Mouse (Mus musculus) right cerebral cortex, adult 2 months (tissue): ENCODE data around the gene Gnai3.

Source experiments
- DNase-seq, 2 experiments: peaks; one replicate each; pipeline ENCODE4 v3.0.0; 2021 to 2022; ENCODE audit warnings: low spot score in 2 of 2

Gene Gnai3

DNA sequence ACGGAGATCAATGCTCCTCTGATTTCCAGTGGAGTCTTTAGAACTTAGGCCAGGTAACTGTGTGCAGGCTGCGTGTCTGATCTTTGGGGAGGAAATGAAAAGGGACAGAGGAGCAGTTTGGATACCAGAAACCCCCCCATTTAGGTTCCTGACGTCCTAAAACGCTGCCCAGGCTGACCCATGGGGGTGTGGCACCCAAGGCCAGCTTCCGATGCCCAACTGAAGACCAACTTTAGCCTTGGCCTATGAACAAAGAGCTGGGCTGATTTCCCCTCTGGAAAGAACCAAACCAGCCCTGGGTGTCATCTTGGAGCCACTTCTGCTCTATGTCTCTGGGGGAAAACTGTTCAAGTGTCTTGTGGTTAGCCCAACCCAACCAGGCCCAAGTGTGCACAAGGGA is 18.1 kb upstream of the Gnai3 start:
- DNase-seq: no peak

DNA sequence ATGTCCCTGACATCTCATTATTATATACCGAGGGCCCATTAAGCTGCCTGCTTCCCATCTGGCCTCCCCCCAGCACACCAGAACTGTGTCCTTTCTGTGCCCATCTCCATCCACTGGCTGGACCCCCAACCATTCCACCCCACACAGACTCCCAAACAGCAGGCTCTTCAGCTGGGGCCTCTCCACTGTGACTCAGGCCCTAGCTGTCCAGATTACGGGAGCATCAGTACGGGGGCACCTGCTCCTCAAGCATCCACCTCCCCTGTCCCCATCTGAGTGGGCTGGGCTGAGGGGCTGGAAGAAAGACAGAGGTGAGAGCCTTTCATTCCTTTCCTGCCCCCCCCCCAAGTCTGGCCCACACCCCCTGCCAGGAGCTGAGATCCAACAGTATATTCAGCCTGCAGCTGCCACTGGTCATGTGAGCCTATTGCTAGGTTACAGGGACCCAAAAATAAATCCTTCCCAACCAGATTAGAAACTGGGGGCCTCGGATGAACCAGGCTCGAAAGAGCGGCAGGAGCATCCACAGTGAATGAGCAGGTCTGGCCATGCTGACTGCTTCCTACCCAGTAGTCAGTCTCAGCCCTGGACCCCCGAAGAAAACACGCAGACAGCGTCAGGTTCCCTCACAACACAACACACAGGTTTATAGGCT is 12.6 kb upstream of the Gnai3 start:
- peak; percentile 67 to 74 for DNase-seq

DNA sequence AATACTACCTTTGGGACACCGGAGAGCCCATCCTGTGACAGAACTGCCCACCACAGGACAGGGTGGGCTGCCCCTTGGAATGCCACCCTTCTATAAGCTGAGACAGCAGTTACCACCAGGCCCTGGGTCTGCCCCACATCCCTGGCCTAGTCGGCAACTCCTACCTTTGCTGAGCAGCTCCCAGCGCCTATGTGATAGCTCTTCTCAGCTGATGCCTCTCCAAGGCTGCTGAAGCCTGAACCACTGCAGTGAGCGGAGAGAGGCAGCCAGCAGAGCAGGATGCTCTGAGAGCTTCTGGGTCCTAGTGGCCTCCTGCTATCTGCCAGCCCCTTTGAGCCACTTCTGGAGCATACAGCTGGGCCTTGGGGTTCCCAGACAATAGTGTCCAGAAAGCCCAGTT is 8.7 kb upstream of the Gnai3 start, which contains the start of gene Gpr61:
Gene Gpr61 (minus strand): TSS at position 227 of the 400 bp plus-strand sequence.
- DNase-seq: peak; percentile 80 to 81

DNA sequence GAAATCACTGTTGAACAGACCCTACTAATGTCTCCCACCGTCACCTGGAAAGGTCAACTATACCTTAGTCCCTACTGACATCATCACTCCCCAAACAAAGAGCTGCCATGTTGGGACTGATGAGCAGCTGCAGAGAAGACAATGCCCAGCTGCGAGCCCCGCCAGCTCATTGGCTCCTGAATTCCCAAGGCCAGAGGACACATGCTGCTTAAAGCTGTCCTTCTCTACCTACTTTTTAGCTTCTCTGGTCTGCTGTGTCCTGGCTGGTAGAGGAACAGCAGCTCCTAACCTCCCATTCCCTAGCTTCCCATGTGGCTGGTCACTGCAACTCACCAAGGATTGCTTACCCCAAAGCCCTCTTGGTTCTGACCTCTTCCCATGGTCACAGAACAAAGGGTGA is 6.3 kb upstream of the Gnai3 start:
- no peak for DNase-seq

DNA sequence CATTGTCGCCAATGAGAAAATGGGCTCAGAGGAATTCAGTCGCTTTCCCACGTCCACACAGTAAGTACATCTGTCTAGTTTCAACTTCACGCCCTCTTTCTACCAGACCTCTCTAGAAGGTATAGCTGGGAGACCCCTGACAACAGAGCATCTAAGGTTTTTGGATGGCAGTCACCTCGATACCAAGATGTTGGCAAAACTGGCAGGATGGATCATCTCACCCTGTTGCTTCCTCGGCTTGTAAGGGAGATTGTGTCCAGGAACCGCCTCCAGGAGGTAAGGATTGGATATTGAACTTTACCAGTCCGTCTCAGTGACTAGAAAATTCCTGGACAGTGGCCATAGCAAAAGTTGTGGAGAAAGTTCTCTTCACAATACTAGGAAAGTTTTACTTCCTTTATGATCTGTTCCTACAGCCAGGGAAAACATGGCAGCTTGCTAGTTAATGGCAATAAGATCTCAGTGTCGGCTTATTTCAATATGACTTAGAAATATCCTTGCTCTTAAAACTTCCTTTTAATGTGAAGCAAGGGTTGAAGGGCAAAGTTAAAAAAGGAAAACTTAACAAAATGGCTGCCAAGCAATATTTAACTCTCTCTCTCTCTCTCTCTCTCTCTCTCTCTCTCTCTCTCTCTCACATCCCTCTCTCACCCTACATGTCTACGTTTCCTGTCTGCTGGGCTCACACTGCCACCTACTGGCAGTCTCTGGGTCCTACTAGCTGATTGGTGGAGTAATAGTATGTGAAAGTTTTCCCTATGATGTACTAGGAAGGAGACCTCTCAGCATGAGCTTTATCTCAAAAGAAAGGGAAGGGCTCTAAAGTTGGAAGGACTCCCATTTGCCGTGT is 1.7 kb upstream of the Gnai3 start:
- DNase-seq: peak; percentile 92 to 94

DNA sequence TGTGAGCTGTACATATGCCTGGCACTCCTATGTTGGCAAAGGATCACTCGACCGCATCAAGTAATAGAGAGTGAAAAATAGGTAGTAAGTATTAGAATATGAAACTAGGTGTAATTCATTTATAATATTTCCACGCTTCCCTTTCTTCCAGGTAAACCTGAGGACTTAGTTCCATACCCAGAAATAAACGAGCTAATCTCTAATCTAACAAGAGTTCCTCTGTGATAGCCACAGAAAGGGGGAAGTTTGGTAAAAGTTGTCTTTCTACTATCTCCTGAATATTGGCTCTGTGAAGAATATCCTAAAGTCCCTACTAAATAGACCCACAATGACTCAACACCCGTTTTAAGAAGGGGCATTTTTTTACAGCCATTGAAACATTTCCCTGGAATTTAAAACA is 725 bp upstream of the Gnai3 start:
- DNase-seq: no peak

DNA sequence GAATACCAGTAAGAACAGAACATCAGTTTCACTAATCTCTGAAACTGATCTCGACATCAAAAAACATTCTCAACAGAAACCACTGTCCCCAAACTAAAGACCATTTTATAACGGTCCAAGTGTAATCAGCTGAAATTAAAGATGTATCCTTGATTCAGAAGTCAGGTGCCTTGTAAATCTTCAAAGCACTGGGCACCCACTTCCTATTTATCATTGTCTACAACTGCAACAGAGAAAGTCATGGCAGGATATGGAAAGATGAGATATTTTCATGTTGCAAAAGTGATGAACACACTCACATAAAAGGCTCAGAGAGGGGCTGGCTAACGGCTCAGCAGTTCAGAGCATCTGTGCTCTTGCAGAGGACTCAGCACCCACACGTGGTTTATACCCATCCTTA is 5.2 kb downstream of the Gnai3 start:
- no peak for DNase-seq

DNA sequence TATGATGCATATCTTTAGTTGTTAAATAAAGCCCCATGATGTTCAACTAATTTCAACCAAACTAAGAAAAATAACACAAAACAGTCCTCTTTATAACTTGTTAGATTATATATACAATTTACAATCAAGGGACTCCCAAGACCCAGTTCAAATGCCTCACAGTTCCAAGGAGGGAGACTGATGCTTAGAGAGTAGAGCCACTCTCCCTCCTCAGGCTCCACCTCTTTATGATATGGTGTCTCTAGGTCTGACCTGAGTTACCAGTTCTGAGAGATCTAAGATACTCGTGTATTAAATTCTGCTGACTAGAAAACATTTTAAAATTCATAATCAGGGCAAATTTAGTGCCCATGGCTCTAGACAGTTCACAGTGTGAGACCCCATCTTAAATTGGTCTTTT is 6.8 kb downstream of the Gnai3 start:
- no peak for DNase-seq

DNA sequence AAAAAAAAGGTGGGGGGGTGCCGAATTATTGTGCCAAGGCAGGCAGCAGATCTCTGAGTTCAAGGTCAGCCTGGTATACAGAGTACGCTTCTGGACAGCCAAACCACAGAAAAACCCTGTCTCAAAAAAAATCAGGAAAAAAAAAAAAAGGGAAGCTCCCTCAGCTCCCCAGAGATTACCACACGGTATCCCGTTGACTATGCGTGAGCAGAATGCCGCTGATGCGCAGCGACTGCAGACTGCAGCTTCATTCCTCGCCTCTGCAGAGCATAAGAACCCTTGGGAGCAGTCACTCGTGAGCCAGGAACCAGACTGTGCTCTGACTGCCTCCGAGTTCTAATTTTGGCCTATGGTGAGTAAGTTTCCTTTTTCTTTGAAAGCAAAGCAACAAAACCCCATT is 11.2 kb downstream of the Gnai3 start:
- peak; percentile 68 to 79 for DNase-seq

DNA sequence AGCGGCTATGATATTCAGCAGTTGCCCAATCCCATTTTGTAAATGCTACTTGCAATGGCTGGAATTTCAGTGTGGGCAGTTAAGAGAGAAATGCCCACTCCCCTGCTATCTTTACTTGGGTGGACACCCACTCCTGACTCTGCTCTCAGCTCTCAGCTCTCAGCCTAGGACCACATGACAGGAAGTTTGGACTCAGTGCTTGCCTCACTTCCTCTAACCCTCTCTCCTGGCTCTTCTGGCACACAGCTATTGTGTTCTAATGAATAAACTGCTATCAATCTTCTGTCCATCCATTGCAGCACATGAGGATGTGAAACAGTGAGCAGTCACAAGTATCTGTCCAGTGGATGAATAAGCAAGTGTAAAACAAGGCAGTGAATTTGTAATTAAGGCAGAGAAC is 13.5 kb downstream of the Gnai3 start:
- DNase-seq: no peak

DNA sequence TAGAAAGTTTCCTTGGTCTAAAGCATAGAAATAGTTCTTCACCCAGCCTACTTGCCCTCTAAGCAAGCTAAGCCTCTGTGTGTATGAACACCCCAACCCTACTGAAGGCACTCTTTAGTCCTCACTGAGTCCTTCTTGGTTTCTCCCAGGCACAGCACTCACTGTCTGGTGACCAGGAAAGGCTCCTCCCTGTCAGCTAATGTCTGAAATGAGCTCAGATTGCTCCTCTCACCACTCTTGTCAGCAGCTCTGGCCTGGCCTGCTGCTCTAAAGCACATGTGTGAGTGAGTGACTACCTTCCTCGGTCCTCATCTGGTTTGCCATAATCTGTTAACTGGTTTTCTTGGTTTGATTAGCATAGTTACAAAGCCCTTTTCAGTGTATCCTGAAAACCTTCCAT is 14.1 kb downstream of the Gnai3 start:
- no peak for DNase-seq

DNA sequence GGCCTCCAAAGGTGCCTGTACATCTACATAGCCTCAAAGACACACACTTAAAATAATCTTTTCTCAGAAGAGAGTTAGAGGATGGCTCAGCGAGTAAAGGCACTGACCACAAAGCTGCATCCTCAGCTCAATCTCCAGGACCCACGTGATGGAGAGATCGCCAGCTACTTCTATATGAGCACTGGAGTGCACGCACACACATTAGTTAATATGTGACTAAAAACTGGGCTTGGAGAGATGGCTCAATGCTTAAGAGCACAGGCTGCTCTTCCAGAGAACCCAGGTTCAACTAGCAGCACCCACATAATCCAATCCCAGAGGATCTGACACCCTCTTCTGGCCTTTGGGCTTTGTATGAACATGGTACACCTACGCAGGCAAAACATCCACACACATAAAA is 14.7 kb downstream of the Gnai3 start:
- no peak for DNase-seq

DNA sequence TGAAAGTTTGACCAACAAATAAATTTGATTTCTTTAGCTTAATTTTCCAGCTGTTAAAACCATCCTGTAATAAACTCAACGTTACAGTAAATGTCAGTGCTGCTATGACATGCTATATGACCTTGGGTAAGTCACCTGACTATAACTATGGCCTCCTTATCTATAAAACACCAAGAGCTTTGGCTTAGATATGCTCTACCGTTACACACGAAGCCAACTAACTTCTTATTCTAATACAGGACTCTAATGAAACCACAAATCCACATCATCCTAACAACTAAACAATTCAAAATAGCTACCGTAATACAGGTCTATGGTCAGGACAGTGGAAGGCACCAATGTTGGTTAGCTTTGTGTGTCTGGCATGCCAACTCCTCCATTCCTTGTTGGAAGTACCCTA is 16.1 kb downstream of the Gnai3 start:
- no peak for DNase-seq

DNA sequence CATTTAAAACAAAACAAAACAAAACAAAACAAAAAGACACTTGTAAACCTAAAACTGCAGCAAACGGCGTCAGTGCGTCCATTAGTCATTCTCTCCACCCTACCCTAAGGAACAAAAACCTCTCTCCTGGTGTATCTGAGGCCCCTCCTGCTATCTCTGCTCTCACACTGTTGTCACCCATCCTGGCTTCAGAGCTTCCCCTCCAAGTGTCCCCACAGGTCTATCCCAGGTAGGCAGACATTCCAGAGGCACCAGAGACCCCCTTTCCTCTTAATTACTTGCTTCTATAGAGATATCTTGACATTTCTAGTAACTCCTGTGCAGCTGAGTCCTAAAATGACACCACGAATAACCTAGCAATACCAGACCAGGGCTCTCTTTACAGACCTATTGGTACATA is 16.6 kb downstream of the Gnai3 start:
- no peak for DNase-seq

DNA sequence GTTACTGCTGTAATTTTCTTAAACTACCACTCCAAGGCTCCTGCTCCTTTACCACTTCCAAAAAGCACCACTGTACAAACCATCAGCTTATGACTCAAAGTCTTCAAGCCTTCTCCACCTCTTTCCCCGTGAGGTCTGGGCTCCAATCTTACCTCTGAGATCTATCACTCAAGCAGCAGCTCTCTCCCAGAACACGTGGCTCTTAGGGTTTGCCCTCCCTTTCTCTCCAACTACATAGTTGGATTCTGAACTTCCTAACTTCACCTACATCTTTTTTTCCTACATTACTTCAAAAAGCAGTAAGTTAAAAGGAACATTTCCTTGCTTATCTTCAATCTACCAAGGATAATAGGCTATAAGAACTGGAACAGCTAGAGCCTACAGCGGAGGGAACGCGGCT is 17.4 kb downstream of the Gnai3 start:
- DNase-seq: no peak

DNA sequence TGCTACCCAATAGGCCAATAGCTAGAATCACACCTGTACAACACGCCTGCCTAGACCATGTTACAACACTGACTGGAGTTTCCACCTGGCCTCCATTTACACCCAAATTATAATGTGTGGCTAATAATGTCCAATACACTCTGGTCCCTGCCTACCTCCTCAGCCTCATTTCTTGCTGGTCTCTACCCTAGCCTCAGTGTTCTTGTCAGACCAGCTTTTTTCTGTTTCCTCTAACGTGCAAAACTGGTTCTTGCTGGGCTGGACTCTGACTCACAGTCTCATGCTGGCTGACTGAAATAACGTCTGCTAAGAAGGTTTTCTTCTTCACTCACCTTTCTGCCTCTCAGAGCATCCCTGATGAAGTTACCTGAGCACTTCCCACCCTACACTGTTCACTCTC is 19.6 kb downstream of the Gnai3 start:
- DNase-seq: no peak

DNA sequence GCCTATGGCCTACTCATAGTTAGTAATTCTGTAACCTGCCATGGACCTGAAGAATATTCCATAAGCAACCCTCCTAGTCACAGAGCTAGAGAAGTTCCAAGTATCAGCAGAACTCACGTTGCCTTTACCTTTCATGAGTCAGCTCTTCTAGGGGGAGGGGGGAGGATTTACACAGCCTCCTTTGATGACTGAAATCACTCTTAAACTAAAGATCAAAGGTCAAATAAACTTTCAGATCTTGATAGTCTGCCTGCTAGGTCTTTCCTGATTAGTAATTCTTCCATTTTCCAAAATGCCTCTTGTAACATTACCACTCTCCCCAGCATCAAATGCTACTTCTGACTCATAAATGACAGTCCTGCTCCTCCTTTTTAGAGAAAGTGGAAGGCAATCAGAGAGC is 21.8 kb downstream of the Gnai3 start:
- DNase-seq: no peak

DNA sequence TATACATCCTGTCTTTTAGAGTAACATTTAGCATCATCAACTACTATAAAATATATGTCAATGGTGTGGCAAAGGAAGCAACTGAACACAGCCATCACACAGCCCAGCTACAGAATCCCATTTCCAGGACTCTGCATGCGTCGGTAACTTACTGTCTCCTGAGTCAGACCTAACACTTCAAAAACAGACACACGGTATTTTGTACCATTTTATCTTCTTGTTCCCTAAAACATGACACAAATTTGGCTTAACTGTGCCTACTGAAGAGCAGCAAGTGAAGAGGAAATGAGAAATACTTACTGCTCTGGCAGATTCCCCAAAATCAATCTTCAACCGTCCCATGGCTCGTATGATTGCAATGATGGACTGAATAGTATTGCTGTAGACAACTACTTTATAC is 22.7 kb downstream of the Gnai3 start:
- no peak for DNase-seq

DNA sequence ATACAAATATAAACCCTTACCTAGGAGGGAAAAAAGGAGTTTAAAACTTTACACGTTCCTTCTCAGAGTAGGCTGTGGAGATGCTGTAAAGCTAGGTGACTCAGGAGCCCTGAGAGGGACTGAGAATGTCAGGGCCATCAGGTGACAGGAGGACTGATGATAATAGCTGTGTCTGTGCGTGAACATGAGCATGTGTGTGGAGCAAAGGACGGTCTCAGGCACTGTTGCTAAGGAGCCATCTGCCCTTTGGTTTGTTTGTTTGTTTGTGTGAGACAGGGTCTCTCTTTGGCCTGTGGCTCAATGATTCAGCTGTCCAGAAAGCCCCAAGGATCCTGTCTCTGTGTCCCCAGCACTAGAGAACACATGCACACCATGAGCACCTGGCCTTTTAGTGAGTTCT is 24.8 kb downstream of the Gnai3 start:
- DNase-seq: no peak

DNA sequence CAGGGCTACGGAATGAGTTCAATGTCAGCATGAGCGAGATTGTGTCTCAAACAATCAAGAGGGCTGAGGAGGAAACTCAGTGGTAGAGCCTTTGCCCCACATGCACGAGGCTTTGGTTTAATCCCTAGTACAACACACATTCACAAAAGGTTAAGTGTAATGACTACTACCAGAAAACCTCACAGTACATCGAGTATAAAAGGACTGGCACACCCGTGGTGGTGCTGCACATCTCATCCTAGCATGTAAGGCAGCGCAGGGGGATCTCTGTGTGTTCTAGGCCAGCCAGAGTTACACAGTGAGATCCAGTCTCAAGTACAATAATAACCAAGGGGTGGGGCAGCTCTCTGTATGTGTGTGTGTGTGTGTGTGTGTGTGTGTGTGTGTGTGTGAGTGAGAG is 28.5 kb downstream of the Gnai3 start:
- DNase-seq: no peak

DNA sequence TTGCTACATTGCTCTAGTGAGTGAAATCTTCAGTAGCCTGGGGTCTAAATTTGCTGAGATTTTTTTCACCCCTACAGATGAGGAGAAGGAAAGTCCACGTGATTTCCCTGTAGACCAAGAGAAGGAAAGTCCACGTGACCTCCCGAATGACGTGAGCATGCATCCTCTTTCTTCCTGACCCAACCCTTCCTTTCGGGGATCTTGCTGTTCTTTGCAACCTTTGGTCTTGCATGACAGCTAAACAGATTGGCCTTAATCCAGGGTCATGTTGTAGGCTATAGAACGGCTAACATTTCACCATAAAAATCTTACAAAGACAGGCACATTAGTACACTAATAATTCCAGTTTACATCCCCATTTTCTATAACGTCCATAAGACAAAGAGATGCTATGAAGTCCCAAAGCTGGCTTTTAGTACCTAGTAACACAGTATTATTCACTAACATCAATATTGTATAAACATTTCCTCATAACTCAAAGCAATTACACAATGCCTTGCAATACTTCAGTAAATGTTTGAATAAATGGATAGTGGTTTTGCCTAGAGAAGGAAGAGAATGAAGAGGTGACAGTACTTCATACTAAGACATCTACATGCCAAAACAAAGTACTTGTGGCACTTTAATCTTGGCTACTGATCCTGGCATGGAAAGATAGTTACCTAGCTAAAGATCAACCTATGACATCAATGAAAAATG is 32.2 kb downstream of the Gnai3 start:
- no peak for DNase-seq

DNA sequence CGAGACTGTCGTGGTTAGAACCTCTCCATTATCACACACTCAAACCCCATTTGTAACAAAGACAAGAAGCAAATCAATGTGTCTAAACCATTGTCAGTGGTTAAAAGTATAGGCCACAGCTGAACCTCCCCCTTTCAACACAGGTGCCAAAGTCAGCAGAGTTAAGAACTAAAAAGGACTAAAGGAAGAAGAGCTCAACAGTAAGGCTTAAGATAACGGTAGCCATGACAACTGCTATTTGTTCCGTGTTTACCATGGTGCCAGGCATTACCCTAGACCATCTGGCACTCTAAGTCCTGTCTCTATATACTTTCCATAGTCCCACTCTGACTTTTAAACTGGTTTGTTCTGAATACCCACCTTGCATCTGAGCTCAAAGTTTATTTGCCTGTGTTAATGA is 33.3 kb downstream of the Gnai3 start:
- DNase-seq: no peak

DNA sequence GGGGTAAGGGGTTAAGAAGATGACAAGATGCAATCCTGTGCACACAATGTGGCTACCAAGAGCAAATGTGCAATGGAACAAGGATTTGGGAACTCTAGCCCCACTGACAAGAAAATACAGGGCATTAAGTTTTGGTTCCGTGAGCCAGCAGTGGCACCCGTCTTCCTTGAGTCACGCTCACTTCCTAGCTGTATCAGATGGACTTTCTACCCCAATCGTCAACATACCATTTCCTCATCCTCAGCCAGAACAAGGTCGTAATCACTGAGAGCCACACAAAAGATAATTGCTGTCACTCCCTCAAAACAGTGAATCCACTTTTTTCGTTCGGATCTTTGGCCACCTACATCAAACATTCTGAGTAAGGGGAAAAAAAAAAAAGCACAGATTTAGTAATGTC is 33.7 kb downstream of the Gnai3 start:
- no peak for DNase-seq
